Mouse (Mus musculus) cerebellum, adult 9-10 months (tissue): Measurements from ENCODE around the gene Ydjc.

ENCODE experiments used
- DNase-seq: peaks from one replicate; pipeline ENCODE4 v3.0.0; 2022

Ydjc gene

DNA sequence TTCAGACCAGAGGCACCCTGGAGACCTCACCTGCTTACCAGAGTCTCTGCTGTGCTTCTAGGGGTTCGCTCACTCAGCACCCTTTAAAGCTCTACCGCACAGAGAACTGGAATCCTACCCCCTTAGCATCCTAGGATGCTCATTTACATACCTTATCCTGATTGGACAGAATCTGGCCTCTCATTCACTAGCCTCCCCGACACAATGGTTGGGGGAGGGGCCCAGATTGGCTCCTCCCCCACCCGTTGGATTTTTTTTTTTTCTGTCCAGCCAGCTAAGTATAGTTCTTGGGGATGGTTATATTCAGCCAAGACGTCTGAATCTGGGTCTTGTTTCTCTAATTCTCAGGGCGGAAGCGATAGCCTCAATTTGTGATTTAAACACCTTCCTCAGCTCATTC is at the start of gene Ydjc:
Gene Ydjc (plus strand): TSS at position 283 of the 400 bp plus-strand sequence.
- DNase-seq = no peak

DNA sequence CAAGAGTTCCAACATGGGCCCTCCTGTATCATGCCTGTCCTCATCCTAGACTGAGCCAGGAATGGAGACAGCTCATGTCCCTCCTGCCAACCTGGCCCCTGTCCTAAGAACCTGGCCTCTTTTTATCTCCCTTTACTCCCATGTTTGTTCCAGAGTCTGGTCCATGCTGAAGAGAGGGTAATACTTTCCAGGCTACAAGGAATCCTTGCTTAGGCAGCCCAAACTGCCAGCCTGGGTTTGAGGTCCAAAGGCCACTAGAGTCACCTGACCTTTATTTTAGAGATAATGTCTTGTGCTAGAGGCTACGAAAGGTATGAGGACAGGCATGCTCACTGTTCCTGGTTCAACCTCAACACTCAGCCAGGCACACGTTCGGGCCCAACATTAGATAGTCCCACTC is 47.5 kb upstream of the Ydjc start:
- no peak for DNase-seq

DNA sequence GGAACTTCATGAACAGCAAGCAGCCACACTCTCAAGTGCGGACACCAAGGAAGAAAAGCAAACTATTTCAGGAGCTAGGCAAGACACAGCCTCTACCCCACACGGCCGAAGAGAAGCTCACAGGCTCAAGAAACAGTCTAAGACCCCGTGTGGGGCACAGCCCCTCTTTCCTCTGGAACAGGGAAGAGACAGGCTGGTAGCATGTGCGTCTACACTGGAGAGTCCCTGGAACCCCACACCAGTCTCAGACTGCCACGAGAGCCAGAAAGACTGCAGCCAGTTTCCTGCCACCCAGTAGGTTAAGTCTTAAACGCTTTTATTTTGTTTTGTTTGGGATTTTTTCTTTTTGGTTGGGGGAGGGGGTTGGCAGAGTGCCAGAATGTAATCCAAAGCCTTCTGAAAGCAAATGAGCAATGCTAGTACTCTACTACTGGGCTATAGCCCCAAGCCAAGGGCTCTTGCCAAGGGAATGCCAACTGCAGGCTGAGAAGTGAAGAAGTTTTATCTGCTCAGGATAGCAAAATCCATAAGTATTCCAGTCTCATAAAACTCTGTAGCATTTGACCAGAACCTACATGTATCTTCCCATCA is 41.7 kb upstream of the Ydjc start:
- no peak for DNase-seq

DNA sequence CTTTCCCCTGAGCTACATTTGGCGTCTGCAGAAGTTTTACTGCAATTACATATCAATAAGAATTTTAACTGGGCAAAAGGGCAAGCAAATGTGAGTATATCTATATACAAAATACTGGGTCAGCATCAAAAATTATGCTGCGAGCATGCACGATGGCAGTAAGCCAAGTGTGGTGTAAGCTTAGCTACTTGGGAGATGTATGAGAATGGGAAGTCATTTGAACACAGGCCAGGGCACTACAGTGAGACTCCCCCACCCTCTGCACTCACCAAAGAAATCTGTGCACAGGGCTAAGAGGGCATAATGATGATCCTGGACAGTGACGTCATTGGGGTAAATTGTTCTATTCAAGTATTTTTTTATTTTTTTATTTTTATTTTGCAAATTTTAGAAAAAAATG is 39.8 kb upstream of the Ydjc start:
- DNase-seq = no peak

DNA sequence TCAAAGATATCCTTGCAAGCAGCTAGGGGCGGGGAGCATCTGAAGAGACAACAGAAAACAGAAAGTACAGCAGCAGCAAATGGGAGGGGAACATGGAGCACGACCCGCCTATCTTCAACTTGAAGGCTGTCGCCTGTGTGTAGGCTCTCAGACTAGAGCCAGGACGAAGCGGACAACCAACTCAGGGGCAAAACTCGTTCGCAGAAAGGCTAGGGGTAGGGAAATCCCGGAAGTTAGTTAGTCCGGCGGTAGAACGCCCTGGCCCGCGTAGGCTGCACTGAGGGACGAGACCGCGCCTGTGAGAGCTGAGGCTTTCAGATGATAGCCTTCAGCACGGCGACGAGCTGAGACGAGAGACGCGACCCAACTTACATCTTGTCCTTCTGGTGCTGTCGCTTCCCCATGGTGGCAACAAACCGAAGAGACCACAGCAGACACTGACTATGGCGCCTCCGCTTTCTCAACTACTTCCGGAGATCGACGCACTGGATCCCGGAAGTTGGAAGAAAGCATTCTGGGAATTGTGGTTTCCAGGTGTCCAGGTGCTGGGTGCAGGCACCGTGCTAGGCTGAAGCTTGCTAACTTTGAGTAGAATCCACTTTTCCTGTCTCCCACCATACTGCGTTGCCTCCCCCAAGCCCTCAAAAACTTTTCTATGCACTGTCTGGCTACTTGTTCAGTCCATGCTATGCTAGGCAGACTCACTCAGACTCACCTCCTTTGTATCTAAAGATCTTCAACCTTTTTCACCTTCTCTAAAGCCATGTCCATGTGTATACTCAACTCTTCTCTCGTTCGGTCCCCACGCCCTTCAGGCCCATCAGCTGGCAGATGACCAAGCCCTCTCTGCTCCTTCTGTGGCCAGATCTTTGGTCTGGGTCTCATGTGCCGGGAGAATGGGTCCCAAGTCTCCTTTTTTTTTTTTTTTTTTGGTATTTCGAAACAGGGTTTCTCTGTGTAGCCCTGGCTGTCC is 33.4 kb upstream of the Ydjc start, which contains the start of gene Ppil2:
Gene Ppil2 (minus strand): TSS at position 487 of the 973 bp plus-strand sequence.
- peak; percentile 78 for DNase-seq

DNA sequence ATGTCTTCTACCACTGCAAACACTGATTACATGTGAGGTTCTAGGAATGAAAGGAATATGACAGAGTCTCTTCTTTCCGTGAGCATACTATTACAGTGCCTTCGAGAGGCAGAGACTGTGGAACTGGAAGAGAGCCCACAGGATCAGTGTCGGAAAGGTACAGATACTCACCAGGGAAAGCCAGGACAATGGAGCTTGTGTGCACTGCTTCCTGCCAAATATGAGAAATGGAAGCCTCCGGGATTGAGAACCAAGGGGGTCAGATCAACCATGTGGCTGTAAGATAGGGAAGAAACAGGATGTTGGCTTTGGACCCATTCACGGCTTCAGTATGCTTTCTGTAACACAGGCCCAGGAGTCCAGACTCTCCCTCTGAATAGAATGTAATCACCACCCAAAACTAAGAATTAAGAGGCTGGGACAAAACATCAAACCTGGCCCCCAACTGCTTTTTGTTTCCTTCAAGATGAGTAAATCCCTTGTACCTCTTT is 27.1 kb upstream of the Ydjc start:
- DNase-seq = no peak

DNA sequence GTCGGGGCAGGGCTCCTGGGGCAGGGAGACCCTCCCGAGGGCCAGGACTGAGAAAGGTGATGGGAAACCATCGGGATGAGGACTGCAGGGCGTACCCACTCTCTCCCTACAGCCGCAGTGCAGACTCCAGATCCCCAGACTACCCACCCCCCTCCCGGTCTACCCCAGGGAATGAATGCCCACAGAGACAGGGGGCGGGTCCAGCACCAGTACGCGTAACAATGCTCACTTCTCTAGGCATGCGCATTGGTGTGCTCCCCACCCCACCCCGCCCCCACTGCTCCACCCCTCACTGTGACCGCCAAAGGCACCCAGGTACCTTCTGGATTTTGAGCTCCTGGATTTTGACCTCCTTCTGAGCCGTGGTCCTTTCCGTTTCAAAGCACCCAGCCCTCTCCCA is 22.9 kb upstream of the Ydjc start:
- no peak for DNase-seq

DNA sequence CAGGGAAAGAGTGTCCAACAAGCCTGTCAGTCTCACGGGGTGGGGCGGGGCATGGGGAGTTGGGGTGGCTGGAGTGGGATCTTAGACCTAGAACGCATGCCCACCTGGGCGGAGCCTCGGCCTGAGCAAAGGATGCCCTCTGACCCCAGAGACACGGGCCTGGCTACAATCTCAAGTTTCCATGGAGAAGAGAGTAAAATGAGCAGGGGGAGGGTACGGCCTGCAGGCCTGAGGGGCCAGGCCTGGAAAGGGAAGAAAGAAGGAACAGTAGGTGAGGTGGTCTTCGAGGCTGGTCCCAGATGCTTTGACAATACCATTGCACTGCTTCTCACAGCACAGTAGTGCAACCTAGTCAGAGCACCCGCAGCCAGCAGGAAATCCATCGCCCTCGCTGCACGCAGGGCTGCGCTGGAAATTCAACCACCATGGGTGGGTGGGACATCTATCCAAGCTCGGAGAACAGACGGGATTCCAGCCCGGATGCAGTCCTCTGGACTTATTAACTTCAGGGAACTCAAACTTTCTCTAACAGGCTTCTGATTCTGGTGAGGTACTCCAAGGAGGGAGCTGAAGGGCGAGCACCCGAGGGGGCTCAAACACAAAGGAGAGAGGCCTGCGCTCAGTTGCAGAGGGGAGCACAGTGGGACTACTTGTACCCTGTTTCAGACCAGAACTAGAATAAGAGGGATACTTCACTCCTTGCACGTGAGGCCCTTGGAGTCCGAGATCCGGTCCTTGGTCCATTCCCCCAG is 20.1 kb upstream of the Ydjc start:
- no peak for DNase-seq

DNA sequence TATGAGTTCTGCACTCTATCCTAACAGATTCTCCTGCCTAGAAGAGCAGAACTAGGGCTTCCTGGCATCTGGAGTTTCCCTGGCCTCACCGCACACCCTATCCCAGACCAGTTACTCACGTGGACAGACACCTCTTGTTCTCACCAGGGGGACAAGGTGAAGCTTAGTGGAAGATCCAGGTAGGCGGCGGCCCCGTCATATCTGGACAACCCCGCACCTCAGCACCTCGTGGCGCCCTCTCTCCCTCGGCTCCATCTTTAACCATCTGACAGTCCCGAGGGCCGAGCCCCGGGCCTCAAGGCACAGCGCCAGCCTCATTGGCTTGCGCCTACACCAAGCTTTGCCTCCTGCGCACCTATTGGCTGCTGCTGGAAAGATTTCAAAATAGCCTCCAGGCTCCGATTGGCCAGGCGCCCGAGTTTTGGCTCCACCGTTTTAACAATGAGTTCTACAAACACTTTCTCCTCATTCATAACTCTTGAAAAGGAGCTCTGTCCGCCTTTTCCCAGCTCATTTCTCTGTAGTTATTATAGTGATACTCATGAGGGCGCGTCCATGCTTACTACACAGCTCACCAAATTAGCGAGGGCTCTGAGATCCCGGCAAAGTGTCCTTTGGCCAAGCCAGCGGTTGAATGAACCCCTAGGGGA is 19.4 kb upstream of the Ydjc start, which contains the start of gene 2610318N02Rik:
Gene 2610318N02Rik (minus strand): TSS at position 297 of the 650 bp plus-strand sequence.
- DNase-seq = peak; percentile 64

DNA sequence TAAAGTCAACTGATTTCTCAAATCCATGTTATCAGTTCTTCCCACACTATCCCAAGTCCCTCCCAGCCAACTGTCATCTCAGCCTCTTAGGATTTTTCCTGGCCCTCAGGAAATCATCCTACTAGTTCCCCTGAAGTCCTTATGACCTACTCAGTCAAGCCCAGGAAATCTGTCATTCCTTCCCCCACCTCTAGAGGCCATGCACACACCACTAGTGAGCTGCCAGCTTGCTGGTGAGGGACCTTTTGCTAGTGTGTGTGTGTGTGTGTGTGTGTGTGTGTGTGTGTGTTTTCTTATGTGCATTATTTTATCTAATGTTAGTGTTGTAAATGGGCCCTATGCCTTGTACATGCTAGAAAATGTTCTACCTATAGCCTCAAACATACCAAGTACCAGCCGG is 17.1 kb upstream of the Ydjc start:
- DNase-seq = no peak

DNA sequence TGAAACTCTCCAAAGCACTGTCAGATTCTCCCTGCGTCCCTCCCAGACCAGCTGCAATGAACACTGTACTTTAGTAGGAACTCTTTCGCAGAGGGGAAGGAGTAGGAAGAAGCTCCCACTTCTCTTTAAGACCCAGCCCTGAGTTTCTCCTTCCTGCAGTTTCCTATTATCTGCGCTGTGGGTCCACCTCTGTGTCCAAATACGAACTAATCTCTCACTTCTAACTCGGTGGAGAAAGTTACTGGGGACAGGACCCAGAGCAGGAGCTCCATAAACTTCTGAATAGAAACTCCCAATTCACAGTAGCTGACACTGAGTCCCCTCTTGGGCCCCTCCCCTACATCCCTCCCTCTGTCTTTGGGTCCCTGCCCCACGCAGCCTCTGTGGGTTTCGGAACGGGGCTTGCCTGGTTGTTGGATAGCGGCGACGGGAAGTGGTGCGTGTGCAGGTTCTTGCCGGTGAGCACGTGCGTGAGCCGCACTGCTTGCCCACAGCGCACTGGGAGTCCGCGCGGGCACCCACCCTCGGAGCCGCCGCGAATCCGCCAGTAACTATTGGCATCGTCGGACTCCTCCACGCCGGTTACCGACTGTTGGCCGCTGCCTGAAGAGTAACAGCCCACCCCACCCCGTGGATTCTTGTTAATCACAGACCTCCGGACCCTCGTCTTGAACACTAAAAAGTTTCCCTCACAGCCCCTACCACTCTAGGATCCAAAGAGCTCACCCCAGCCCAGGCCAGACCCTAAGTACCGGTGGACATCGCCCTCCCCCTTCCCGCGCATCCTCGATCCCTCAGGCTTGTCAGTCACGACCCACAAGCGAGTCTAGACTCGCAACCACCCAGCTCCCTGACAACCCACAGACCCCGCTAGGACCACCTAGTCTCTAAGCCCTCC is 13.0 kb upstream of the Ydjc start:
- no peak for DNase-seq

DNA sequence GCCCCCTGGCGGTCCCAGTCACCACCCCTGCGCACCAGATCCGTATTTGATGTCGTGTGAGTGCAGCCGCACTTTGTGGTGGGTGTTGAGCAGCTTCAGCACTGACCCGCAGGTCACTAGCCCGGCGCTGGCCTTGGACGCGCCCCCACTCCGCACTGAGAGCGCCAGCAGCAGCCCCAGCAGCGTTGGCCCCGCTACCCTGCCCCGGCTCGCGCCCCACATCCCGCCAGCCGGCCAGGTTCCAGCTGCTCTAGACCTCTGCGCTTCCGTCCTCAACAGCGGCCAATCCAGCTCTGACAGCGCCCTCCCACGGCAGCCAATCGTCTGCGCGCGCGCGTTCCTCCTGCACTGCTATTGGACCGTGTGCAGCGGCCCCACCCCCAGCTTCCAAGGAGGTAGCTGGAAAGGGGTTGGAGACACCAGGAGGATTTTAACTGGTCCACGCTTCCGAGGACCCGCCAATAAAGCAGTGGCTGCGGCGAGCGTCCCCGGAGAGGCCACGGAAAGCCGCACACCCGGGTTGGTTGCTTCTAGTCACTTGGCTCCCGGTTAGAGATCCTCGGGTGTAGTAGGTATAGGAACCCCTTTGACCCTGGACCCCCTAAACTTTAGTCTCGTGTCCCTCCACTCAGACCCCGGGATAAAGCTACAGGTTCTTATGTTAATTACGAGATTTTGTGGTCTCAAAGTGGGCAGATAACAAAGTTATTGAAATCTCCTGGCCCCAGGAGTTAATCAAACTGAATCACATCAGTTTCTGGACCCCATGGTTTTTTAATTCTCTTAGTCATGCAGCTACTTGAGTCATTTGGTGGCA is 12.1 kb upstream of the Ydjc start, which contains the start of gene Sdf2l1:
Gene Sdf2l1 (minus strand): TSS at position 295 of the 817 bp plus-strand sequence.
- DNase-seq = peak; percentile 98

DNA sequence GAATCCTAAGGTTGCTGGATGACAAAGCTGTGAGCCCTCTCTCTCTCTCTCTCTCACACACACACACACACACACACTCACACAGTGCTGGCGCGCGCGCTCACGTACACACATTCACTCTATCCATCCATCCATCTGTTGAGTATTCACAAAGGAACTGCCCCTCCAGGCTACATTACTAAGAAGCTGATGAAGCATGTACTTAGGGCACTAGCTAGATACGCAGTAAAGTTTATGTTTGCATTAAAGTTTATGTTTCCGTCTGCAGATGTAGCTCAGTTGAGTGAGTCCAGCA is 11.6 kb upstream of the Ydjc start:
- no peak for DNase-seq

DNA sequence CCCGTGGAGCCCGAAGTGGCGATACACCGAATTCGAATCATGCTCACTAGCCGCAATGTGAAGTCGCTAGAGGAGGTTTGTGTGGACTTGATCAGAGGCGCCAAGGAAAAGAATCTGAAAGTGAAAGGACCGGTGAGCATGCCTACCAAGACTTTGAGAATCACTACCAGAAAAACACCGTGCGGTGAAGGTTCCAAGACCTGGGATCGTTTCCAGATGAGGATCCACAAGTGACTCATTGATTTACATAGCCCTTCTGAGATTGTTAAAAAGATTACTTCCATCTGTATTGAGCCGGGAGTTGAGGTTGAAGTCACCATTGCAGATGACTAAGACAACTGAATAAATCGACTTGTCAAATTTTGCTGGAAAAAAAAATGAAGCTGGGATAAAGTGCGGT is 7.1 kb upstream of the Ydjc start:
- no peak for DNase-seq

DNA sequence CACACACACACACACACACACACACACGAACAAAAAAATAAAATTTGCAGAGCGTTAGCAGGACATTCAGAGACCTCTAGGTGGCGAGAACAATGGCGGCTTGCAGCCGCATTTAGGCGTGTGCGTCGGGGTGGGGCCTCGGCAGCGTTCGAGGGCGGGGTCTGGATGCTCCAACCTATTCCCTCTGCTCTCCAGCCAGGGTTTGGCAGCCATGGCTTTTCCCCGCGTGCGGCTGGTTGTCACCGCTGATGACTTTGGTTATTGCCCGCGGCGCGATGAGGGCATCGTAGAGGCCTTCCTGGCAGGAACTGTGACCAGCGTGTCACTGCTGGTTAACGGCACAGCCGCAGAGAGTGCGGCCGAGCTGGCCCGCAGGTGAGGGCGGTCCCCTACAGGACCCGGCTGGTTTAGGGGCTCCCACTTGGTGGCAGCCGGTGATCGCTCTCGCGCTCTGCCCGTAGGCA is 2.4 kb downstream of the Ydjc start, which contains the start of gene Ccdc116:
Gene Ccdc116 (minus strand): TSS at position 458 of the 464 bp plus-strand sequence.
- peak; percentile 84 for DNase-seq

DNA sequence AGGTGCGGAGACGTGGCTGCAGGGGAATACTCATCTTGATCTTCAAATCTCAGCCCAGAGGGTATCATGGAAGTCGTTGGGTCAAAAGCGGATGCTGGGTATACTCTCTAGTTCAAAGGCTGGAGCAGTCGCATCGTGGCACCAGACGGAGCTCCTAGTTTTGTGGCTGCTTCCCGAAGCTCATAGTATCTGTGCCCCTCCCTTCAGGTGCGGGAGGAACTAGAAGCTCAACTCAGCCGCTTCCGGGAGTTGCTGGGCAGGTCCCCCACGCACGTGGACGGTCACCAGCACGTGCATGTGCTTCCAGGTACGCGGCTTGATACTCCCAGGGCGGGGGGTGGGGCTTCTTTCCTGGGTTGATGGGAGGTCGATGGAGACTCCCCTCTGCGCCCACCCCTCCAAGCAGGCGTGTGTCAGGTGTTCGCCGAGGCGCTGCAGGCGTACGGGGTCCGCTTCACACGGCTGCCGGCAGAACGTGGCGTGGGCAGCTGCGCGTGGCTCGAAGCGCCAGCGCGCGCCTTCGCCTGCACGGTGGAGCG is 3.0 kb downstream of the Ydjc start:
- DNase-seq = no peak

DNA sequence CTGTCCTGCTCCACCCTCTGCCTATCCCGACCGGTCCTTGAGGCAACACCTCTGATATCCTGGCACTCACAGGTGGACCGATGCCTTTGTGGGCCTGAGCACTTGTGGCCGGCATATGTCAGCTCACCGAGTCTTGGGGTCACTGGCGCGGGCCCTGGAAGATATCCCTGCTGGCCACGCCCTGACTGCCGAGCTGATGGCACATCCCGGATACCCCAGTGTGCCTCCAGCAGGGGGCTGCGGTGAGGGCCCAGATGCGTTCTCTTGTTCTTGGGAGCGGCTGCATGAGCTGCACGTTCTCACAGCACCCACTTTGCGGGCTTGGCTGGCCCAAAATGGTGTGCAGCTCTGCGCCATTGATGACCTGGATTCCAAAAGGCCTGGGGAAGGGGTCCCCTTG is 3.7 kb downstream of the Ydjc start:
- no peak for DNase-seq

DNA sequence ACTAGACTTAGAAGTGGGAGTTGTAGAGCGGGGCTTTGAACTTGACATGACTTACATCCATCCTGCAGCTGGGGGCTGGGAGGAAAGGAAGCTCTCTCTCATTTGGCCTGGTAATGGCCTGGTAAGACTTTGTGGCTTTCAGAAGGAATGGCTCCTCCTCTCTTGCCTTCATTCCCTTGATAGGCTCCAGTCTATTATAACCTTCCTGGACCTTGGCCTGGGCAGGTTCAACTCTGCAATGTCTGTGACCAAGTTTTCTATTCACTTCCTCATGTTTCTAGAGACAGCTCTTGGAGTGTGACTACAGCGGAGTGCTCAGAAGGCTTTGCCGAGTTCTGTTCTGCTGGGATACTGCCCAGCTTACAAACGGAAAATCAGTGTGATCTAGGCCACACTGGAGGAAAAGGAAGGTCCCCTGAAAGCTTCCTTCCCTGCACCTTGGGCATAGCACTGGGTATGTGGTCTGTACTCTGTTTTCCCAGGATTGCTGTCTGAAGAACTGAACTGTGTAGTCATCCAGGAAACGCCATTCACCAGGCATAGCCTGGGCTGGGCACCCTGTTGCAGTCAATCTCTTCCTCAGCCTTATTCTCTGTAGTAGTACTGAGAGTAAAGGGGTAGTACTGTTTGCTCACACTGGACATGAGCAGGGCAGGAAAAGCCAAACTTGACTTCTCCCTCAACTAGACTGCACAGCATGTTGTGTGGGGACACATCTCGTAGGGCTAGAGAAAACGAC is 6.3 kb downstream of the Ydjc start:
- no peak for DNase-seq

DNA sequence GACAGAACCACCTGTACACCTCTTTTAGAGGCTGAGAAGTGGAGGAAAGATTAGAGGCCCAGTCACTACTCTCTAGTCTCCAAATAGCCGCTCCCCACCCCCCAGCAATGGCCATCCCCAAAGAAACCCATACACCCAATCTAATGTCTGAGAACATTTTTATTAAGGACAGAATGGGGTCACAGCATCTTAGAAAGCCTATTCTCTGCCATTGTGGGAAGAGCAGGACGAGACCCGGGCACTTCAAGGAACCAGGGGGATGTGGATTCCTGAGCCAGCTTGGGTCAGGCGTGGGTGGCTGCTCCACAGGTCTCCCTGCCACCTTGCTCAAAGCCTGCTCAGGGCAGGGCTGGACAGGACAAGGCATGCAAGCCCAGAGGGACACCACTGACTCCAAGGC is 7.5 kb downstream of the Ydjc start:
- no peak for DNase-seq

DNA sequence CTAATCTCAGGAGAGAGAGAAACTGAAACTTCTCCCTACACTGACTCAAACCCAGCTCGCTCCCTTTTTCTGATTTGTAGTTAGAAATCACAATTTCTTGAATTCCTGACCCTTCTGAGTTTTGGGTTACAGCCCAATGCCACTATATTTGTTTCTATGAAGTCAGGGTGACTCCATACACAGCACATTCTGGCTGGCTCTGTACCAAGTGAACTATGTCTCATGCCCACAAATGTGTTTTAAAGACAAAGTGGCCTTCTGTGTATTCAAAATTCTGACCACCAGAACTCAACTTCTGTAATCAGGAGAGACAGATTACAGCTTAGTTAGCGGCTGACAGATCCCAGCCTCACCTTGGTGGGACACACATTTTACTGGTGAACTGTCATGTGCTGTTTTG is 9.9 kb downstream of the Ydjc start:
- no peak for DNase-seq
